Mouse (Mus musculus) limb, embryonic 13.5 days (tissue): ENCODE data around the gene Naa40. TPM values are rescaled to one million over a fixed set of nuclear protein-coding genes. Genes with fewer than 3 reads are reported as not detected.

Experiments used
- polyA plus RNA-seq: library from polyadenylated mRNA; unstranded; fragments of >200 nt; fragmentation: Nextera tagmentation; extraction: Ambion mirVana; gene quantifications from 2 replicates; pipeline ENCODE4 v1.2.1, GENCODE M21; 2015

The Naa40 gene
- polyA plus RNA-seq, 1 experiment from 2014 or later = 60.1 TPM

Other genes with a start within 250 kb of the Naa40 start
- gene Dnajc4, start 248.6 kb downstream of the Naa40 start, polyA plus RNA-seq = 22.2 and 25.9 TPM in 2 replicates
- gene Nudt22, start 245.1 kb downstream of the Naa40 start, polyA plus RNA-seq = 24.0 and 25.8 TPM in 2 replicates
- 11.9 and 13.6 TPM in 2 replicates for gene Trpt1, start 245.1 kb downstream of the Naa40 start, polyA plus RNA-seq
- 7.6 and 8.4 TPM in 2 replicates for gene Fermt3, start 221.7 kb downstream of the Naa40 start, polyA plus RNA-seq
- gene Stip1, start 201.2 kb downstream of the Naa40 start, polyA plus RNA-seq = 241 and 278 TPM in 2 replicates
- 12.3 and 13.3 TPM in 2 replicates for gene Macrod1, start 184.4 kb downstream of the Naa40 start, polyA plus RNA-seq
- 7.7 and 8.1 TPM in 2 replicates for gene Flrt1, start 135.5 kb downstream of the Naa40 start, polyA plus RNA-seq
- 226 and 229 TPM in 2 replicates for gene Otub1, start 34.9 kb downstream of the Naa40 start, polyA plus RNA-seq
- 734 and 747 TPM in 2 replicates for gene Cox8a, start 23.6 kb downstream of the Naa40 start, polyA plus RNA-seq
- 24.9 and 25.0 TPM in 2 replicates for gene Rcor2, start 26.1 kb upstream of the Naa40 start, polyA plus RNA-seq
- gene Mark2, start 100.7 kb upstream of the Naa40 start, polyA plus RNA-seq = 38.2 and 44.3 TPM in 2 replicates
- gene Spindoc, start 141.8 kb upstream of the Naa40 start, polyA plus RNA-seq = 35.3 and 43.2 TPM in 2 replicates
- gene 2700081O15Rik, start 176.4 kb upstream of the Naa40 start, polyA plus RNA-seq = 10.0 and 10.5 TPM in 2 replicates
- gene Rtn3, start 242.1 kb upstream of the Naa40 start, polyA plus RNA-seq = 102 and 106 TPM in 2 replicates